Mouse (Mus musculus): ENCODE measurements around the gene Tmem132d. TPM values are rescaled to one million over a fixed set of nuclear protein-coding genes. Genes with fewer than 3 reads are reported as not detected.

Tmem132d gene
- polyA plus RNA-seq, 1 experiment from 2014 or later, result 2.9 TPM

- Histone ChIP-seq H3K4me2 (ENCODE audit: low read depth, low read length) (no peak overlapping the region), H3K4me1 (ENCODE audit: control insufficient read depth, insufficient read depth, low read length) (no peaks in the 10 kb centered on the region), H3K9me3 (ENCODE audit: control insufficient read depth, low read length) (no peaks in the 10 kb centered on the region), H3K27ac (ENCODE audit: low read depth, low read length) (no peak overlapping the region), H3K4me3 (ENCODE audit: low read depth, low read length) (no peak overlapping the region), H3K9ac (replicated peaks; ENCODE audit: low read depth, low read length) (no peak overlapping the region), H3K36me3 (ENCODE audit: control insufficient read depth, insufficient read depth, low read length) (no peaks in the 10 kb centered on the region), H3K27me3 (ENCODE audit: control insufficient read depth, insufficient read depth, low read length) (no peaks in the 10 kb centered on the region)
- ATAC-seq (ENCODE audit: low read depth), result no peak
- 86% methylated on average over 7 of the region's 7 CpGs for WGBS
Observed at GRCm38 (mm10) chr5:128332766-128333165, 100.1 kb downstream of the Tmem132d start.

- Histone ChIP-seq H3K4me1 (ENCODE audit: control insufficient read depth, insufficient read depth, low read length) (no peaks in the 10 kb centered on the region), H3K9ac (replicated peaks; ENCODE audit: low read depth, low read length) (no peak overlapping the region), H3K4me3 (ENCODE audit: low read depth, low read length) (no peak overlapping the region), H3K27me3 (ENCODE audit: control insufficient read depth, insufficient read depth, low read length) (no peaks in the 10 kb centered on the region), H3K9me3 (ENCODE audit: control insufficient read depth, low read length) (no peaks in the 10 kb centered on the region), H3K36me3 (ENCODE audit: control insufficient read depth, insufficient read depth, low read length) (no peaks in the 10 kb centered on the region), H3K4me2 (ENCODE audit: low read depth, low read length) (no peak overlapping the region), H3K27ac (ENCODE audit: low read depth, low read length) (no peak overlapping the region)
- no peak for ATAC-seq (ENCODE audit: low read depth)
- 90% methylated on average over 8 of the region's 8 CpGs for WGBS
Observed at GRCm38 (mm10) chr5:128330351-128330750, 102.5 kb downstream of the Tmem132d start.

GRCm38 (mm10) chr5:128302387-128302786 lies 130.5 kb downstream of the Tmem132d start:
- no peak for ATAC-seq (ENCODE audit: low read depth)
- Histone ChIP-seq H3K27me3 (ENCODE audit: control insufficient read depth, insufficient read depth, low read length) (no peaks in the 10 kb centered on the region), H3K9ac (replicated peaks; ENCODE audit: low read depth, low read length) (no peak overlapping the region), H3K36me3 (ENCODE audit: control insufficient read depth, insufficient read depth, low read length) (no peaks in the 10 kb centered on the region), H3K9me3 (ENCODE audit: control insufficient read depth, low read length) (no peaks in the 10 kb centered on the region), H3K4me2 (ENCODE audit: low read depth, low read length) (no peak overlapping the region), H3K27ac (ENCODE audit: low read depth, low read length) (no peak overlapping the region), H3K4me3 (ENCODE audit: low read depth, low read length) (no peak overlapping the region), H3K4me1 (ENCODE audit: control insufficient read depth, insufficient read depth, low read length) (no peaks in the 10 kb centered on the region)
- 76% methylated on average over 2 of the region's 2 CpGs for WGBS

GRCm38 (mm10) chr5:128291191-128291590 lies 141.7 kb downstream of the Tmem132d start:
- Histone ChIP-seq H3K4me2 (ENCODE audit: low read depth, low read length) (no peak overlapping the region), H3K9ac (replicated peaks; ENCODE audit: low read depth, low read length) (no peak overlapping the region), H3K4me3 (ENCODE audit: low read depth, low read length) (no peak overlapping the region), H3K27ac (ENCODE audit: low read depth, low read length) (no peak overlapping the region), H3K36me3 (ENCODE audit: control insufficient read depth, insufficient read depth, low read length) (no peaks in the 10 kb centered on the region; the same call in 1 of the 2 replicates), H3K9me3 (ENCODE audit: control insufficient read depth, low read length) (no peaks in the 10 kb centered on the region), H3K27me3 (ENCODE audit: control insufficient read depth, insufficient read depth, low read length) (no peaks in the 10 kb centered on the region), H3K4me1 (ENCODE audit: control insufficient read depth, insufficient read depth, low read length) (no peaks in the 10 kb centered on the region)
- 5% methylated on average over 2 of the region's 2 CpGs for WGBS
- ATAC-seq (ENCODE audit: low read depth), result no peak

- no peak overlapping the region for H3K4me3 ChIP-seq (ENCODE audit: low read depth, low read length)
- no peaks in the 10 kb centered on the region for H3K9me3 ChIP-seq (ENCODE audit: control insufficient read depth, low read length)
- no peak overlapping the region for H3K9ac ChIP-seq (replicated peaks; ENCODE audit: low read depth, low read length)
- H3K4me2 ChIP-seq (ENCODE audit: low read depth, low read length), result no peak overlapping the region
- no peaks in the 10 kb centered on the region for H3K4me1 ChIP-seq (ENCODE audit: control insufficient read depth, insufficient read depth, low read length)
- no peaks in the 10 kb centered on the region for H3K36me3 ChIP-seq (ENCODE audit: control insufficient read depth, insufficient read depth, low read length)
- ATAC-seq (ENCODE audit: low read depth), result no peak
- WGBS, result 8% methylated on average over 6 of the region's 6 CpGs
- no peak overlapping the region for H3K27ac ChIP-seq (ENCODE audit: low read depth, low read length)
- H3K27me3 ChIP-seq (ENCODE audit: control insufficient read depth, insufficient read depth, low read length), result no peaks in the 10 kb centered on the region
Observed at GRCm38 (mm10) chr5:128273255-128273654, 159.6 kb downstream of the Tmem132d start.

- Histone ChIP-seq H3K36me3 (ENCODE audit: control insufficient read depth, insufficient read depth, low read length) (no peaks in the 10 kb centered on the region), H3K4me1 (ENCODE audit: control insufficient read depth, insufficient read depth, low read length) (no peaks in the 10 kb centered on the region), H3K4me2 (ENCODE audit: low read depth, low read length) (no peak overlapping the region), H3K9ac (replicated peaks; ENCODE audit: low read depth, low read length) (no peak overlapping the region), H3K9me3 (ENCODE audit: control insufficient read depth, low read length) (no peaks in the 10 kb centered on the region), H3K4me3 (ENCODE audit: low read depth, low read length) (no peak overlapping the region), H3K27me3 (ENCODE audit: control insufficient read depth, insufficient read depth, low read length) (no peaks in the 10 kb centered on the region), H3K27ac (ENCODE audit: low read depth, low read length) (no peak overlapping the region)
- WGBS, result 93% methylated on average over 6 of the region's 6 CpGs
- ATAC-seq (ENCODE audit: low read depth), result no peak
Observed at GRCm38 (mm10) chr5:128267366-128267765, 165.5 kb downstream of the Tmem132d start.

- H3K36me3 ChIP-seq (ENCODE audit: control insufficient read depth, insufficient read depth, low read length), result no peaks in the 10 kb centered on the region
- no peak overlapping the region for H3K4me2 ChIP-seq (ENCODE audit: low read depth, low read length)
- WGBS, result 46% methylated on average over 4 of the region's 4 CpGs
- H3K9ac ChIP-seq (replicated peaks; ENCODE audit: low read depth, low read length), result no peak overlapping the region
- no peak overlapping the region for H3K27ac ChIP-seq (ENCODE audit: low read depth, low read length)
- ATAC-seq (ENCODE audit: low read depth), result no peak
- no peaks in the 10 kb centered on the region for H3K4me1 ChIP-seq (ENCODE audit: control insufficient read depth, insufficient read depth, low read length)
- no peak overlapping the region for H3K4me3 ChIP-seq (ENCODE audit: low read depth, low read length)
- H3K9me3 ChIP-seq (ENCODE audit: control insufficient read depth, low read length), result no peaks in the 10 kb centered on the region
- no peaks in the 10 kb centered on the region for H3K27me3 ChIP-seq (ENCODE audit: control insufficient read depth, insufficient read depth, low read length)
Observed at GRCm38 (mm10) chr5:128244219-128244618, 188.7 kb downstream of the Tmem132d start.

- ATAC-seq (ENCODE audit: low read depth), result no peak
Observed at GRCm38 (mm10) chr5:128236638-128237335, 196.1 kb downstream of the Tmem132d start.

GRCm38 (mm10) chr5:128235611-128236010 lies 197.3 kb downstream of the Tmem132d start:
- Histone ChIP-seq H3K36me3 (ENCODE audit: control insufficient read depth, insufficient read depth, low read length) (no peaks in the 10 kb centered on the region), H3K9ac (replicated peaks; ENCODE audit: low read depth, low read length) (no peak overlapping the region), H3K27ac (ENCODE audit: low read depth, low read length) (no peak overlapping the region), H3K4me2 (ENCODE audit: low read depth, low read length) (no peak overlapping the region), H3K9me3 (ENCODE audit: control insufficient read depth, low read length) (no peaks in the 10 kb centered on the region), H3K4me1 (ENCODE audit: control insufficient read depth, insufficient read depth, low read length) (no peaks in the 10 kb centered on the region), H3K4me3 (ENCODE audit: low read depth, low read length) (no peak overlapping the region), H3K27me3 (ENCODE audit: control insufficient read depth, insufficient read depth, low read length) (no peaks in the 10 kb centered on the region)
- 75% methylated on average over 1 of the region's 1 CpGs for WGBS
- no peak for ATAC-seq (ENCODE audit: low read depth)

More at GRCm38 (mm10) chr5:128236638-128237335, 196.1 kb downstream of the Tmem132d start:
- Histone ChIP-seq H3K4me2 (ENCODE audit: low read depth, low read length) (no peak overlapping the region), H3K27me3 (ENCODE audit: control insufficient read depth, insufficient read depth, low read length) (no peaks in the 10 kb centered on the region), H3K36me3 (ENCODE audit: control insufficient read depth, insufficient read depth, low read length) (no peaks in the 10 kb centered on the region), H3K9ac (replicated peaks; ENCODE audit: low read depth, low read length) (no peak overlapping the region), H3K4me1 (ENCODE audit: control insufficient read depth, insufficient read depth, low read length) (no peaks in the 10 kb centered on the region), H3K9me3 (ENCODE audit: control insufficient read depth, low read length) (no peaks in the 10 kb centered on the region), H3K4me3 (ENCODE audit: low read depth, low read length) (no peak overlapping the region), H3K27ac (ENCODE audit: low read depth, low read length) (no peak overlapping the region)
- 47% methylated on average over 9 of the region's 9 CpGs for WGBS

All from neural tube, embryonic 14.5 days (tissue).